Mouse (Mus musculus): ENCODE results near the gene Spindoc.
"Not testable (repeated sequence)": the region's sequence is repeated elsewhere in the genome, so short reads cannot be mapped to it uniquely, and the experiment has no call there.

Gene Spindoc

DNA sequence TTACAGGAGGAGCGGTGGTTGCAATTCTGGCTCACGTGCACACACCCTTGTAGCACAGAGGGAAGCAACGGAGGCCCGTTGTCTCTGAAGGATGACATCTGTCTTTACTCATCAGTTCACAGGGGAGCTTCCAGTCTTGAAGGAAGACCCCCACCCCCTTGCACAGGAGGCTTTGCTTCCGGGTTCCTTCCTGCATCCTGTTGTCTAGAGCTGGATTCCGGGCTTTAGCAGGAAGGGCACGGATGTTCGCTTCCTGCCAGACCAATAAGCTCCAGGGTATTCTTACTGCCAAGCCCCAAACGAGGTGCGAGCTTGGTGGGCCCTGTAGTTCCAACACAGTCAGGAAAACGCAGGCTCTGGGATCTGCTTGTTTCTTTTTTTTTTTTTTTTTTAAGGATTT is 17.8 kb upstream of the Spindoc start:
- DNase-seq (ENCODE audit: low spot score in 2 of 2): no peak

DNA sequence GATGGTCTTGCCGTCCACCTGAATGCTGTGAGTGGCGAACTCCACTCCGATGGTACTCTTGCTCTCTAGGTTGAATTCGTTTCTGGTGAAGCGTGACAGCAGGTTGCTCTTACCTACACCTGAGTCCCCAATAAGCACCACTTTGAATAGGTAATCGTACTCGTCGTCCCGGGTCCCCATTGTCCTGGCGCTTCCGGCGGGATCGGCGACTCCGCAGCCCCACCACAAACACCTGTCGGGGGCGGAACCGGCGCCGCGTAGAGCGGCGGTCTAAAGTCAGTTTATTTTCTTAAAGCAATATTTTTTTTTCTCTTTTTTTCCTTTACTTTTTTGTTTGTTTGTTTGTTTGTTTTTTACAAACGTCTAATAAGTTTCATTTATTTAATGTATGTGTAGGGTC is 16.1 kb upstream of the Spindoc start:
- DNase-seq (ENCODE audit: low spot score in 2 of 2): not testable (repeated sequence)

DNA sequence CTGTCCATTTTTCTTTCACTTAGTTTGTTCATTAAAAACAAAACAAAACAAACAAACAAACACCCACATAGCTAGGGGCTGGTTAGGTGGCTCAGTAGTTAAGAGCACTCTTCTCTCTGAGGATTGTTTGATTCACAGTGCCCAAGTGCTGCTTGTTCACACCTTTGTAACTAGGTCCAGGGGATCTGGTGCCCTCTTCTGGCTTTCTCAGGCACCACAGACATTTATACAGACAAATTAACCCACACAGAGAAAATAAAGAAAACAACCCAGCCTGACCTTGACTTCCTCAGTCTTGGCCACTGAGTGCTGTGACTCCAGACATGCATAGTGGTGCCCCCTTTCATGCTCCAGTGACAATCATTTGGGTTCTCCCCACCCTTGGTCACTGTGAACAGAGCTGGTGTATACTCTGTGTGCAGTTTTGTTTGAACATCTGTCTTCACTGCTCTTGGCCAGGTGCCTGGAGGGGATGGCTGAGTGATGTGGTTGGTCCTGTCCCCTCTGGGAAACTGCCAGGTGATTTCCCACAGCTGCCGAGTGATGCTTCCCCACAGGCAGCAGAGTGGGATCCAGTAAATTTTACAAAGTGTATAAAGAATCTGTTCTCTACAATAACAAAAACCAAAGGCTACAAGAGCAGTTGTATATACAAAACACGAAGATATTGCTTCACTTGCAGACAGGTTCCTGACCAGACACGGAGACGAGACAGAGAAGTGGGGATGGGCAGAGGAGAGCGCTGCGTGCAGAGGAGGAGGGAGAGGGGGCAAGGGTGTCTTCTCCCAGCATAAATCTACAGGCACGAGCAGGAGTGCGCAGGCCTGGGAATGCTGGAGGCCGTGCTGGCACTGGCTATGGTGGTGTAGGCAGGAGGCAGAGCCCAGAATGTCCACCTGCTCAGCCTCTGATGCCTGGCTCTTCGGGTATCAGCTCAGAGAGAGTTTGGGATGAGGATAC is 14.4 kb upstream of the Spindoc start:
- not testable (repeated sequence) for DNase-seq (ENCODE audit: low spot score in 2 of 2)

DNA sequence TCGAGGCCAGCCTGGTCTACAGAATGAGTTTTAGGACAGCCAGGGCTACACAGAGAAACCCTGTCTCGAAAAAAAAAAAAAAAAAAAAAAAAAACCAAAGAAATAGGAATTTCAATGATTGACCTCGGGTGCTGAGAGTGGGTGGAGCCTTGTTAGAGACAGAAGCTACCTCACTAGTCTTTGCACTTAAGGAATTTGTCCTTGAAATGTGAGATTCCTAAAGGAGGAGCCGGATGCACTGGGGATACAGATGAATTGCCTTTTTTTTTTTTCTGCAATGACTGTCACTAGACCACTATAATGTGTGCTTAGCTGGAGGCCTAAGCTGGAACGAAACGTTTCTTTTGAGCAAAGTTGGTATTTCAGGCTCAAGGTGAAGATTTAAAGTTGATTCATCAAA is 5.7 kb upstream of the Spindoc start:
- no peak for DNase-seq (ENCODE audit: low spot score in 2 of 2)

DNA sequence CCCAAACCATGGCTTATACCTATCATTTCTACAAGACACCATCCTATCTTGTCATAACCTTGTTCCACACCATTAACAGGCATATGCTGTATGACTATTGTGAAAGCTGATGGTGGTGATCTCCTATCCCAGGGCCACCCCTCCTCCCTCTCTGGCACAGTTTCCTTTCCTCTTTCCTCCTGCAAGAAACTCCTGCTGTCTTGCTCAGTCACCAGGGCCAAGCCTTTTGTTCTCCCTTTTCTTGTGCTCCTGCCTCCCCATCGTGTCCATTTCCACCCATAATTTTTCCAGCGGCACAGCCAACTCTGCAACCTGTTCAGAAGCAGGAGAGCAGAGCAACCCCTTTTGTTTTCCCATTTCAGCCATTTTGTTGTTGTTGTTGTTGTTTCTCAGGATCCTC is 3.2 kb upstream of the Spindoc start:
- no peak for DNase-seq (ENCODE audit: low spot score in 2 of 2)

DNA sequence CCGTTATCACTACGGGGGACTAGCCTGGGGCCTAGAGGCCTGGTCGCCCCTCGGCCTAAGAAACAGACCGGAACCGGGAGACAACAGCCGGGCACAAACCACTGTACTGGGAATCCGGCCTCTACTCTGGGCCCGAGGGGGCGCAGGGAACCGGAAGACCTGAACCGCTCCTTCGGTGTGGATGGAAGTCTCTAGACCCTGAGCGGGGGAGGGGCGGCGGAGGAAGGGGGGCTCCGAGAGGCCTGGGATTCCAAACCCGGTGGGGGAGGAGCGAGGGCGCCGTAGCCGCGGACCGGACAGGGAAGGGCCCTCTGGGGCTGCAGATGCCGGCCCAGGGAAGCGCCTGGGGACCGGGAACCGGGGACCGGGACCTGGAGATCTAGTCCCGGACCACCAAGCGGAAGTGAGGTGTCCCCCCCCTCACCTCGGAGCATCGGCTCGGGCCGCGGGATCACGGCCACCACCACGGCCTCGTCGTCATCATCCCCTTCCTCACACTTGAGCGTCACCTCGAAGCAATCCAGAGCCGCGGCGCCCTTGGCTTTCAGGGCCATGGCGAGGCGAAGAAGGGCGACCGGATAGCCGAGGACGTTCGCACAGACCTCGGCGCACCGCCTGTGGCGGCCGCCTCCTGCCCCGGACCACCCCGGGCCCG is 419 bp downstream of the Spindoc start:
- DNase-seq (ENCODE audit: low spot score in 2 of 2): peak; percentile 37 to 59

DNA sequence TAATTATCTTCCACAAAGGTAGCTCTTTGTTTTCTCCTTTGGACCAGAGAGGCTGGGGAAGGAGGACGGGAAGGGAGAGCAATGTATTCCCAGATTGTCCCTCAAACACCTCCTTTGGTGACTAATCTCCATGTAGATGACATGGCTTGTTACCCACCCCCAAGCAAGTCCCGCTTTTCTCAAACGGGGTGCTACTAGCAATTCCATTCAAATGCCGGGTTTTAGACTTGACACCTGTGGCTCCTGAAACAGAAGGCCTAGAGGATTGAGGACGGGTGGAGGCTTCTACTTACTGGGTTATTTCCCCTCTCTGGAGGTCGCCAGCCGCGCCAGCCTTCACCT is 917 bp downstream of the Spindoc start:
- peak in 1 of 2 experiments; percentile 37 for DNase-seq (ENCODE audit: low spot score in 2 of 2)

DNA sequence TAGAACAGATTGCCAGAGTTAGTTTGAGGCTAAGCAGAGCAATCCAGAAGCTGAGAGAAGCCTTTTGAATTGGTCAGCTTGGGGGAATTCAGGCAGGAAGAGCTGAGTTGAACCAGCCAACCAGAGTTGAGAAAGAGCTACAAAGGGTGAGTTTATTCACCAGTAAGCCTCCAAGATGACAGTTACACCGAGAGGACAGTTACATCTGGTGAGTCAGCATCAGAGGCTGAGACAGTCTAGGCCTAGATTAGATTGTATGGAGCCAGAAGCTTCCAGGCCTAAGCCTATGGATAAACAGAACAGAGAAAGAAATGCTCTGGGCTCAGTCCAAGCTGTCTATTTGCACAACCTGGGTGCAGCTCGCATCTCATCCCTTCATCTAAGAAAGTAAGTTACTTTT is 5.2 kb downstream of the Spindoc start:
- no peak for DNase-seq (ENCODE audit: low spot score in 2 of 2)

DNA sequence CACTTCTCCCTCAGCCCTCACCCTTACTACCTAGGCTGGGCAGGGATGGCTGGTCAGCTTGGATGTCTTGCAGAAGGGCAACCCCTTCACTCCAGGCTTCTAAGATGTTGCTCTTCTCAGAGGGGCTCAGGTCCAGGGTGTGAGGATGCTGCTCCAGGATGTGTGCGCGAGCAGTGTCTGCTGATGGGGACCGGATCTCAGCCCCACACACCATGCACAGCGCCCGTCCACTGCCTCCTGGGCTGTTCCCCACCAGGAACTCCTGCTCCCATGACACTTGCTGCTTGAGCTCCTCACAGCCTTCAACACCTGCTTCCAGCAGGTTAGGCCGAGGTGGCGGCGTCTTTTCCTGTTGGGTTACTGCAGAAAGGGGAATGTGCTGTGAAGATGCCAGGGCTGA is 8.3 kb downstream of the Spindoc start:
- peak in 1 of 2 experiments; percentile 13 for DNase-seq (ENCODE audit: low spot score in 2 of 2)

DNA sequence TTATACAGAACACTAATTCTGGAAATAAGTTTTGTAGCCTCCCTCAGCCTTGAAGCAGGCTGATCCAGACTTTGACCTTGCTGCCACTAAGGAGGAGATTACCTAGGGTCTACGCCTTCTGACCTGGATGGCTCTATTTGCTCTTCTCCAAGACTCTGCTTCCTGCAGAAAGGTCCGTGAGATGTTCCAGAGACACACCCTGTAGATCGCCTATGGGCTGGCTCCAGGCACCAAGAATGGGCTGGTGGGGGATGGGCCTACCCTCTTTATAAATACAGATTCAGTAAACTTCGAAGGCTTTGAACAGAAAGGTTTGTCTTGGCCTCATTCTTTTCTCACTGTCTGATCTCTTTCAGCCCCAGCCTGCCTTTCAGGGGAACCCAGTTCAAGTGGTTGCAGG is 13.3 kb downstream of the Spindoc start:
- DNase-seq (ENCODE audit: low spot score in 2 of 2): not testable (repeated sequence)

DNA sequence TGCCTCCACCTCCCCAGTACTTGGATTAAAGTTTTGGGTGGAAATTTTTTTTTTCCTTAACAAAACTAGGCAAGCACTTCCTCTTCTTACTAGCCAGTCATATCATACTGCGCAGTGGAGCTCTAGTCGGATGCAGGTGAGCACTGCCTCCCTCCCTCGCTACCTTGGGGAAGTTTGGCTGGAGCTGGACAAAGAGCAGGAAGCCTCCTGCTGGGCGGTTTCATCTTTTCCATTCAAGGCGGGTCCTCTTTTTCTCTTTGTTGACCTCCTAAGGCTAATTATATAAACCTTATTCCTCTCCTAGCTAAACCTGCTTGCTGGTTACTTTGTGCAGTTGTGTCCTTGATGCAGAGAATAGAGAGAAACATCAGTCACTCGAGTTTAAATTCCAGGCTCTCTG is 29.2 kb downstream of the Spindoc start:
- DNase-seq (ENCODE audit: low spot score in 2 of 2): no peak

DNA sequence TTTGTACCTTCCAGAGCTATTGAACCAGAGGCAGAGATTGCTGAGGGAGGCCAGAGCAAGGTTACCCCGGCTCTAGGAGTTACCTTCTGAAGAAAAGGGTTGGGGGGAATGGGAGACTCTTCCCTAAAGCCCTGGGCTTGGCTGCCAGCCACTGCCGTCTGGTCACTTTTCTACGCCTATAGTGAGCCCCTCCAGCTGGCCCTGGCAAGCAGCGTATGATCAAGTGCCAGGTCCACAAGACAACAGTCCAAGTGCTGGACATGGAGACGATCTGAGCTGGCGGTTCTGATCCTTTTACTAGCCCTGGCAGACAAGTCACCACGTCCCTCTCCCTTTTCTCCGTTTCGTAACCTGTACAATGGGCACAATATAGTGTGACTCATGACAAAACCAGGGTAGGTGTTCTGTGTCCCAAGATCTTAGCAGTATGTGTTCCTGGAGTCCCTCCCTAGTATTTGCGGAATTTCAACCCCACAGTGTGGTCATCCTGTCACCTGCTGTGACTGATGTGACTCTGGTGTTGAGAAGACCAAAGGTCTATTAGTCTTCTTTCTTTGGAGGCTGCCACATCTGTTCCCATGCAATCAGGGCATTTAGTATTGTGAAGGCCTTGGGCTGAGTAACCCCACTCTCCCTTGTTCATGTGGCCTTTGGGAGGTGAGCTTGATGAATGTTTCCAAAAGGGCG is 29.8 kb downstream of the Spindoc start:
- DNase-seq (ENCODE audit: low spot score in 2 of 2): no peak

DNA sequence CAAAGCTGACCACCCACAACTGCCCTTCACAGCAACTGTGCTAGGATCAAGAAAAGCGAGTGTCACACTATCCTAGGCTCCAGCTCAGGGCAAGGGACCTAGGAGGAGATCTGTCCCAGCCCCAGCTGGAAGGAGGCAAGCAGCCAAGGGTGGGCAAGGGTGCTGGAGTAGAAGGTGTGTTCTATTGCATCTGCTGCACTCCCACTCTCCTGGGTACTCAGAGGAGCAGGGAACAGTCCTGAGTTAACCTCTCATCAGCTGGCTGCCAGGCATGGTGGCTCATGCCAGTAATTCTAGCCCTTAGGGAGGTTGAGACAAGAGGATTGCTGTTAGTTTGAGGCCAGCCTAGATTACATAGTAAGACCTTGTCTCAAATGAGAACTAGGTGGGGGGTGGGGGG is 32.8 kb downstream of the Spindoc start:
- no peak for DNase-seq (ENCODE audit: low spot score in 2 of 2)

DNA sequence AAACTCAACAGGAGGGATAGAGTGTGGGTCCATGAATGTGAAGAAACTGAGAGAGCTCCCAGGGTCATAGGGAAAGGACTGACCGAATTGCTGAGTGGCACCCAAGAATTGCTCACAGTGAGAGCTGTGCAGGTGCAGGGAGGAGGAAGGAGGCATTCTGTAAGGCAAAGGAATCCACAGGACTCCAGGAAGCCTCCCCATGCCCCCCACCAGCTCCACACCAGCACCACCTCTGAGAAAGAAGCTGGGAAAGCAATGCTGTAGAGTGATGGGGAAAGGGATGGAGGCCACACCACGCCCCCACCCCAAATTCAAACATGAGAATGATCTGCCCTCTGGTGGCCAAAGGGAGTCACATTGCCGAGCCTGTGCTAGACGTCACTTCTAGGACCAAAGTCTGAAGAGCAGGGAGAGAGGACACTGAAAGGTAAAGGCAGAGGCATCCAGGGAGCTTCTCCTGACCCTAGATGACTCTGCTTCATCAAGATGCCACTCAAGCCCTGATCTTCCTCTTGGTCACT is 37.5 kb downstream of the Spindoc start:
- peak; percentile 57 to 65 for DNase-seq (ENCODE audit: low spot score in 2 of 2)

DNA sequence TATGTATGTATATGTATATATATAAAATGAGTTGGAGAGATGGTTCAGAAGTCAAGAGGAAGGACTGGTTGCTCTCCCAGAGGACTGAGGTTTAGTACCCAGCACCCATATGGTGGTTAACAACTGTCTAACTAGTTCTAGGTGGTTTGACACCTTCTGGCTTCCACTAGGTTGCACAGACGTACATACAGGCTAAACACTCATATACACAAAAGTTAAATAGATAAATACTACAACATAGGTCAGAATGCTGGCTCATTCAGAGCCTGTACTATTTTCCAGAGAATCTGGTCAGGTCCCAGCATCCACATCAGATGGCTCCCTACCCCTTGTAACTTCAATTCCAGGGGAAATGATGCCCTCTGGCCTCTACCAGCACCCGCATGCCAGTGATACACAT is 40.1 kb downstream of the Spindoc start:
- DNase-seq (ENCODE audit: low spot score in 2 of 2): no peak

DNA sequence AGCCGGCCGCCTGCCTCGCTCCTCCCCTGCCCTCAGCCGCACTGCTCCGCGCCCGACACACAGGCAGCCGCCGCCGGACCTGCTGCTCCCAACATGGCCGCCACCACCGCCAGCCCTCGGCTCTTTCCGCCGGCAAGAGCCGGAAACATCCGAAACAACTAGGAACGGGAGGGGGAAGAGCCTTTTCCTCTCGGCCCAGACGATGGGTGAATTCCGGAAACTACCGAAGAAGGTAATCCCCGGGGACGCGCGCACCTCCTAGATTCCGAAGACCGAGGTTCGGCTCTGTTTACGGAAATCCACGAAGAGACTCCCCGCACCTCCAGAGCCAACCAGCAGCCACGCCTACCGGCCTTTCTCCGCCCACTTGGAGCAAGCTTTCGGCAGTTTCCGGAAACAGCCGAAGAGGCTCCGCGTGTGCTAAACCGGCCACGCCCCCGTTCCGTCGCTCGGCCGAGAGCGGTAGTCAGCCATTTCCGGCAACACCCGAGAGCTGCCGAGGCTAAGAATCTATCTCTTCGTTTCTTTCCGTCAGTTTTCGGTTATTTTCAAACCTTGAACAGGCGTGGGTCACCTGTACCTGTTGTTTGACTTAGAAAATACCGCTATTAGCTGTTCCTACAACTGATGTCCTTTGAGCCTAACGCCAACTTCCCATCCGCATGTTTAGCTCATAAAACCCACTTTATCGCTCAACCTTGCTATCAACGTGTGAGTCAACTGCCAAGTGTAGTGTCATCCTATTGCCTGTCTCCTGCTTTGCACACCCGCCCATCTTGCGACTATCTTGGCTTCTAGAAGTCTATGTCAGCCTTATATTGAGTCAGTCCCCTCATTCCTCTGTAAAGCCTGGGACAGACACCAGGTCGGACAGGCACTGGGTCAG is 41.0 kb downstream of the Spindoc start, which contains the start of gene Mark2:
Mark2 (minus strand) TSS at position 349 of the 886 bp plus-strand sequence.
- DNase-seq (ENCODE audit: low spot score in 2 of 2): peak; percentile 99 to 100

DNA sequence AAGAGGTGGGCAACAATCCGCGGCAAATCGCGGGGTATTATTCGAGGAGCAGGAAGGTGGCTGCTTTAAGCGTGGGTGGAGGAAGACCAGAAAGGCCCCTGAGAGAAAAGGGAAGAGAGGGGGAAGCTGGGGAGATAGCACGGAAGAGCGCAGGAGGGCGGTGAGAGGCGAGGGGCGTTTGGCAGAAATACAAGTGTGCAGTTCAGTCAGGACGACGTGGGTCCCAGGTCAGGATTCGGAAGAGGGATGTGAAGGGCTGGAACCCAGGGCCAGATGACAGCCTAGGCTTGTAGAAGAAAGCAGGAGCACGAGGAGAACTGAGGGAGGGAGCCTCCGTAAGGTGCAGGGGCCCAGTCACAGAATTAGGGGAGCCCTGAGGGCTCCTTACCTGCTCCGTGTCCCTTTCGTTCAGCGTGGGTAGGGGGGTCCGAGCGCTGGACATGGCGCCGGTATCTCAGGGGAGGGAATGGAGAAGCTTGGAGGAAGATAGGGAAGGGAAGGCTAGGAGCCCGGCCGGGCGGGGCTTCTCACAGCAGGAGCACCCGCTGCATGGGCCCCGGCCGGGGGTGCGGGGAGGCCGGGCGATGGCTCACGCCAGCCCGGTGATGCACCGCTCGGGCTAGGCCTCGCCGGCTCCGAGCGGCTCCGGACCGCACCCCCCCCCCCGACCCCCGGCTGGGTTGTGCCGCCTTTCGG is 41.9 kb downstream of the Spindoc start:
- peak in 1 of 2 experiments; percentile 29 for DNase-seq (ENCODE audit: low spot score in 2 of 2)

DNA sequence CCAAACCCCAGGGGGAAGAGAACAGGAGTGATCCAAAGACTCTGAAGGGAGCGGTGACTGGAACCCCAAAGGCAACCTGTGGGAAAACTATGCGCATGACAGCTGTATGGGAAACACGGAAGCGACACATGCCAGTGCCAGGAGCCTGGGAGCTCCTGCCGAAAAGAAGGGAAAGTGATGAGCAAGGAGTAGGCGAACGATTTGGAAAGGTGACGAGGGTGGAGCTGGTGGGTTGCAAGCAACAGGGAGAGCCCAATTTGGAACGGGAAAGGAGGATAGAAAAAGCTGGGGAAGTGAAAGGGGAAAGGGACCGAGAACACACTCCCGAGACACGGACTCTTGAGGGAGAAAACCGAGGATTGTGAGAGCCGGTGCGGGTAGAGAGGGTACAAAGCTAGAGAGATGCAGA is 42.4 kb downstream of the Spindoc start:
- DNase-seq (ENCODE audit: low spot score in 2 of 2): peak; percentile 55 to 67

DNA sequence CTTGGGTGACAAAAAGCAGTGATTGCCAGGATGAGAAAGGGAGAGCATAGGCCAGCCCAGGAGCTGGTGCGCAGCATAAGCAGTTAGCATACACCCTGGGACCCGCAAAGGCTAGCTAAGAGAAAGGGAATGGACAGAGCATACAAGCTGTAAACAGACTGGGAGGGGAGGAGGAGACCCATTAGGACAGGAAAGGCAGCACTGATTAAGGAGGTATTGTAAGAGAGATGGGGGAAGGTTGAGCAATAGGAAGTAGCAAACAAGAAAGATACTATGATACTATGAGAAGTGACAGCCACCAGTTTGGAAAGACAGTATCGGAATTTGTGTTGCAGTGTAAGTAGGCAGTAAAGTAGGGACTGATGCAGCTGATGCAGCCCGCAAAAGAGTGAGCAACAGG is 42.9 kb downstream of the Spindoc start:
- peak in 1 of 2 experiments; percentile 10 for DNase-seq (ENCODE audit: low spot score in 2 of 2)

DNA sequence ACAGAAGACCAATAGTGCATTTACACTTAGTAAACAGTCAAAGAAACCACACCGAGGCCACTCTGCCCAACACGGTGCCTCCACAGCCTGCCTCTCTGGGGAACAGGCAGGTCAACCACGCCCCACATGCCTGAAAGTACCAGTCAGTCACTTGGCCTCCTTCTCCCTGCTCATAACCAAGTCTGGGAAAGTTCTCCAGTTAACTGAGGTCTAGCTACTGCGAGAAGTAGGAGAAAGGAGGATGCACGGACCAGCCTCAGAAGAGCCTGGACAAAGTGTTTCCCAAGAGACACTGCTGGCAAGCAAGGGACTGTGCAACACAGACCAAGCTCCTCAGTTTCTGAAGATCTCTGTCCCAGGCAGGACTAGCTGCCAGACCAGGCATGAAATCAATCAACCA is 43.8 kb downstream of the Spindoc start:
- DNase-seq (ENCODE audit: low spot score in 2 of 2): no peak
